Mouse (Mus musculus) ZHBTc4 (cell line): ENCODE measurements around the gene Gm49325.
"Not testable (repeated sequence)": the region's sequence is repeated elsewhere in the genome, so short reads cannot be mapped to it uniquely, and the experiment has no call there.

ENCODE experiments used
- DNase-seq: peaks from one replicate; pipeline ENCODE4 v3.0.0-alpha.2; 2011; ENCODE audit warnings: low read depth, low spot score

The Gm49325 gene

GRCm38 (mm10) chr10:77682994-77683393, 77.0 kb downstream of the Gm49325 start:
- no peak for DNase-seq

GRCm38 (mm10) chr10:77684181-77684580, 78.2 kb downstream of the Gm49325 start:
- DNase-seq: no peak

DNA sequence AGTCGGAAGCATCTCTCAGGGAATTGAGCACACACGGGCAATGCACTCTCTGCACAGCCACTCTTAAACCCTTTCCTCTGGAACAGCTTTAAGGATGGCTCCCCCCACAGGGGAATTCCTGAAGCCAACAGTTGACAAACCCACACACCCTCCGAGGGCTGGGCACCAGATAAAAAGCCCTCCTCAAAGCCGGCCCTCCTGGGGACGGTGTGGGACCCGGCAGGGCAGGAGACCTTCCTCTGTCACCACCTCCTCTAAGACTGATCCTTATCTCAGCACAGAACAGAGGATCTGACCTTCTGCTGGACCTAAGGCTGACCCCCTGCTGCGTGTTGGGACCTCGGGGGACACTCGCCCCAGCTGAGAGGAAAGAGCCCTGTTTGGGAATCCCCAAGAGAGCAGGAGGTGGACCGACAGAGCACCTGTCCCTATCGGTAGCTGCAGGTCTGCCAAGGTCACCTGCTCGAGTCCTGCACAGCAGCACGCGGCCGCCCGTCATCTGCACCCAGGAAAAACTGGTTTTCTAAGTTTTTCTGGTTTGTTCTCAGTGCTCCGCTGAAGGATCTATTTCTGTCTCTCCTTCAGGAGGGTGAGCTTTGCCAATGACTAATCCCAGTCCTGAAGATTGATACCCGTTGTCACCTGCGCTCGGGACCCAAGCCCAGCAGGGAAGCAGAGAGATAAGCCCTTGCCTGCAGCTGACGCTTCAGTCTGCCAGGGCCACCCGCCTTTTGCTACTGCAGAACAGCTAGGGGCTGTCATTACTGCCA, 80.1 kb downstream of the Gm49325 start, which contains the start of gene Tspear:
Gene Tspear (plus strand): TSS at position 675 of the 770 bp plus-strand sequence.
- DNase-seq: no peak

- DNase-seq: no peak
Measured at GRCm38 (mm10) chr10:77687021-77687420, 81.0 kb downstream of the Gm49325 start.

- DNase-seq: not testable (repeated sequence)
Measured at GRCm38 (mm10) chr10:77690356-77690807, 84.4 kb downstream of the Gm49325 start, which contains the start of gene Gm19402. Gene Gm19402, minus strand, starts transcription at chr10:77690757.
